Mouse (Mus musculus): Measurements from ENCODE around the gene Wdr54. TPM values are rescaled to one million over a fixed set of nuclear protein-coding genes. Genes with fewer than 3 reads are reported as not detected.

Gene Wdr54
- total RNA-seq, 2 experiments from 2014 or later: under 0.01 to 0.57 TPM

DNA sequence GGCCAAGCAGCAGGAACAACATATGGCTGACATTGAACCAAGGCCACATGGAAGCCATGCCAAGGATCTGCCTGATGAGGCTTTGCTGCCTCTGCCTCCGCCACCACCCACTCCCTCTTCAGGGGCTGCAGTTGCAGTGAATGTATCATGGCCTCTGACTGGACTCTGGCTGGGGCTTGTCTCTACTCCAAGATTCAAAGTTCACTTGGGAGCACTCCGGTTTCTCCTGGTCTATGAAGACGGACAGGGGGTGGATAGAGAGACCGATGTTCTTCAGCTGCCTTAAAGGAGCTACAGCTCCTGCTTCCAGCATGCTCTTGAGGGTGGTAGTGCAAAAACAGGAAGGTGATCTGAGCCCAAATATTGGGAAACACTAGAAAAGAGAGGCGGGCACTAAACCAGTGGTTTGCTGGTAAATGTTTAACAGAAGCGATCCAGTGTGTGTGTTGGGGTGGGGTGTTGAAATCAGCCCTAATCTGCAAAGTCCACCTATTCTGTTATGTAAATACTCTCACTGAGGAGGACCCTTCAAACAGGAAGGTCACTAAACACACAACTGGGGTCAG lies 24.6 kb downstream of the Wdr54 start:
- peak; percentile 85 for ATAC-seq (replicated peaks; ENCODE audit: poor library complexity)

DNA sequence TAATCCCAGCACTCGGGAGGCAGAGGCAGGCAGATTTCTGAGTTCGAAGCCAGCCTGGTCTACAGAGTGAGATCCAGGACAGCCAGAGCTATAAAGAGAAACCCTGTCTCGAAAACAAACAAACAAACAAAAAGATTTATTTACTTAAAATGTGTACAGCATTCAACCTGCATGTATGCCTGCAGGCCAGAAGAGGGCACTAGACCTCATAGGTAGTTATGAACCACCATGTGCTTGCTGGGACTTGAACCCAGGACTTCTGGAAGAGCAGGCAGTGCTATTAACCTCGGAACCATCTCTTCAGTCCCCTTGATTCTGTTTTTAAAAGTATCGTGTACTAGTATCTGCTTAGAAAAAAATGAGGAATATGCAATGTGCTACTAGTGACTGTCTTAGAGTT lies 28.8 kb downstream of the Wdr54 start:
- no peak for ATAC-seq (replicated peaks; ENCODE audit: poor library complexity)

DNA sequence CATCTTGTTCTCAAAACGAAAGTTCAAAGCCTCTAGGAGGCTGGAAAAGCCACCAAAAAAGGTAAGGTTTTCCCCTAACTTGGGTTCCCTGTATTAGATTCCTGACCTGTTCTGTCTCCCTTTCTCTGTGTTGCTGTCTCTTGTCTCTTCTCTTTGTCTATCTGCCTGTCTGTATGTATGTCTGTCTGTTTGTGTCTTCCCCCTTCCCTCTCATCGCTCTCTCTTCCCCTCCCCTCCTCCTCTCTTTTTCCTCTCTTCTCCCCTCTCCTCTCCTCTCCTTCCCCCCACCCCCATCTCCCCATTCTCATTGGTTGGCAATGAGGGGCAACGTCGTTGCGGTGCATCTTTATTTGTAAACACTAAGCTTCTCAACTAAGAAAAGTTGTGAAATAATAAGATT lies 30.9 kb downstream of the Wdr54 start, which contains the start of gene Ino80b:
Gene Ino80b, minus strand, starts transcription at position 101 of the 400 bp plus-strand sequence.
- ATAC-seq (replicated peaks; ENCODE audit: poor library complexity): no peak

GRCm38 (mm10) chr6:83124851-83125312 lies 31.3 kb downstream of the Wdr54 start:
- ATAC-seq (replicated peaks; ENCODE audit: poor library complexity): peak; percentile 56

DNA sequence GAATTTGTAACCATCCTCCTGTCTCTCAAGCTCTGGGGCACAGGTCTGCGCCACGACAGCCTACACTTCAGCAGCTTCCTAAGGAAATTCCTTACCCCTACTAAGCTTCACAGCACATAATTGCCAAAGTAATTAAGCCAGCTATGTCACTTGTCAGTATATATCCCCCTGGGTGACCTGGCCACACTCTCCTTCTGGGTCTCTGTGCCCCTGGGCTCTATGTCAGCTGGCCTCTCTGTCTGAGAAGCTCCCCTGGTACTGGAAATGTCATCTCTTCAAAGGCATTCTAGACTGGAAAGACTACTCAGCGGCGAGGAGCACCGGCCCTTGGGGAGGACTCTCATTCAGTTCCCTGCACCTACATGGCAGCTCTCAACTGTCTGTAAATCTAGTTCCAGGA lies 33.2 kb downstream of the Wdr54 start:
- ATAC-seq (replicated peaks; ENCODE audit: poor library complexity): no peak

- ATAC-seq (replicated peaks; ENCODE audit: poor library complexity): peak; percentile 7; the same call in 1 of the 2 replicates
Observed at GRCm38 (mm10) chr6:83121863-83122710, 34.1 kb downstream of the Wdr54 start.

- peak; percentile 81 for ATAC-seq (replicated peaks; ENCODE audit: poor library complexity)
Observed at GRCm38 (mm10) chr6:83120930-83121862, 35.0 kb downstream of the Wdr54 start, which contains the start of gene Wbp1. TSS of gene Wbp1 (minus strand) at chr6:83121559.

GRCm38 (mm10) chr6:83119734-83120051 lies 36.5 kb downstream of the Wdr54 start:
- no peak for ATAC-seq (replicated peaks; ENCODE audit: poor library complexity)

GRCm38 (mm10) chr6:83118825-83119733 lies 37.1 kb downstream of the Wdr54 start:
- ATAC-seq (replicated peaks; ENCODE audit: poor library complexity): 0 out of 2 replicates have a peak, but pooled peaks have one; percentile 4

- no peak for ATAC-seq (replicated peaks; ENCODE audit: poor library complexity)
Observed at GRCm38 (mm10) chr6:83118369-83118768, 37.8 kb downstream of the Wdr54 start.

DNA sequence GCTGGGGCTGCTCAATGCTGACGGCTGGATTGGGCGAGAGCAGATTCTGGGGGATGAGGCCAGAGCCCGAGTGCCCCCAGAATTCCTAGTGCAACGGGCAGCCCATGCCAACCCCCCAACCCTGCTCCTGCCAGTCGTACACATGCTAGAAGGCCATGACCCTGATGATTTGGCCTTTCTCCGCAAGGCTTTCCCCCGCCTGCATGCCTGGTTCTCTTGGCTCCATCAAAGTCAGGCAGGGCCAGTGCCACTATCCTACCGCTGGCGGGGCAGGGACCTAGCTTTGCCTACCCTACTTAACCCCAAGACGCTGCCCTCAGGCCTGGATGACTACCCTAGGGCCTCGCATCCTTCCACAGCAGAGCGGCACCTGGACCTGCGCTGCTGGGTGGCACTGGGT lies 38.6 kb downstream of the Wdr54 start:
- no peak for ATAC-seq (replicated peaks; ENCODE audit: poor library complexity)

DNA sequence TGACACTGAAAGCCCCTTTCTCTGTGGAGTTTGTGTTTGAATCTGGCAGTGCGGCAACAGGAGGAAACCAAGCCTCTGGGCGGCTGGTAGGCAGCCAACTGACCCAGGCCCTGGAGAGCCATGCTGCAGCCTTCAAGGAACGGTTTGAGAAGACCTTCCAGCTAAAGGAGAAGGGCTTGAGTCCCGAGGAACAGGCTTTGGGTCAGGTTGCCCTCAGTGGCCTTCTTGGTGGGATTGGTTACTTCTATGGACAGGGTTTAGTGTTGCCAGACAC lies 39.1 kb downstream of the Wdr54 start:
- ATAC-seq (replicated peaks; ENCODE audit: poor library complexity): no peak

DNA sequence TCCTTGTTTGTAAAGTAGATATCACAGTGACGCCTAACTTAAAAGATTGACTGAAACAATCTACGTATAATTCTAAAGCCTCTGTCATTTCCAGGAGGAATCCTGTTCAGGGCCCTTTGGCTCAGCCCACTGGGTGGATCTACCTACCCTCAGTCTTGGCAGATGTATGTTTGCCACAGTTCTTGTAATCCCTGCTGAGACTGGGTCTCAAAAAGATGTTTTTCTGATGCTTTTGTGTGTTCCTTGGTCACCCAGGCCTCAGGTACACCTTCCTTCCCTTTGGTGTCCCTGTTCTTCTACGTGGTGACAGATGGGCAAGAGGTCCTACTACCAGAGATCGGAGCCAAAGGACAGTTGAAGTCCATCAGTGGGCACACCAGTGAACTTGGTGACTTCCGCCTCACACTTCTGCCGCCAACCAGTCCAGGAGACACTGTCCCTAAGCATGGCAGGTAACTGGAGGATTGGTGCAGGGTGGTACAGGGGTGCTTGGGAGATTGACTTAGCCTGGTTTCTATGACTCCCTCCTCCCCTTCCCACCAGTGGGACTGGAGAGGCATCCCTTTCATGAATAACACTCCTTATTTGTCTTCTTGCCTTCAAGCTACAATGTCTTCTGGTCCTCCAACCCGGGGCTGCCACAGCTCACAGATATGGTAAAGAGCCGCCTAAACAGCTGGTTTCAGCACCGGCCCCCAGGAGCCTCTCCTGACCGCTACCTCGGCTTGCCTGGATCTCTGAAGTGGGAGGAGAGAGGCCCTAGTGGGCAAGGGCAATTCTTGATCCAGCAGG lies 39.6 kb downstream of the Wdr54 start:
- no peak for ATAC-seq (replicated peaks; ENCODE audit: poor library complexity)

- ATAC-seq (replicated peaks; ENCODE audit: poor library complexity): 0 out of 2 replicates have a peak, but pooled peaks have one; percentile 7
Observed at GRCm38 (mm10) chr6:83115682-83116372, 40.4 kb downstream of the Wdr54 start.

DNA sequence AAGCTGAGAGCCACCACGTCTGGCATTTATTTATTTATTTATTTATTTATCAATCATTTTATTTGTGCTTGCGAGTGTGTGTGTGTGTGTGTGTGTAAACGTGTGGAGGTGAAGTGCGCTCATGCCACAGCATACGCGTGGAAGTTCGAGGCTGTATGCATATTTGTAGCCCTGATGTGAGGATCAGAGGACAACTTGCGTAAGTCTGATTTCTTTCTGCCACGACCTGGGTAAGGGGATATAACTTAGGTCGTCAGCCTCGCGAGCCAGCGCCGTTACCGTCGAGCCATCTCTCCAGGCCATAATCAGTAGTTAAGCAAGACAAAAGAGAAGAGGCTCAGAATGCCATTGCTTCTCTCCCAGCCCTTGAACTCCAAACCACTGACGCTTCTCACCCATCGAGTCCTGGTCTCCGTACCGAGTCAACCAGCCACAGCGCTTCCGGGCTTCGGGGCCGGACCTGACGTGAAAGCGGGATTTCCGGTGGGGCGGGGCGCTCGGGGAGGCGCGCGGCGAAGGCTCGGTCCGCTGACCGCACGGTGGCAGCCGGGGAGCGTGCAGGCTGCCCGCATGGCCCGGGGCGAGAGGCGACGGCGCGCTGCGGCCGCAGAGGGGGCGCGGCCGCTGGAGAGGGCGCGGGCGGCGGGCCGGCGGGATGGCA lies 41.1 kb downstream of the Wdr54 start, which contains the start of gene Mogs:
Gene Mogs, plus strand, starts transcription at position 486 of the 661 bp plus-strand sequence.
- peak; percentile 86 for ATAC-seq (replicated peaks; ENCODE audit: poor library complexity)

DNA sequence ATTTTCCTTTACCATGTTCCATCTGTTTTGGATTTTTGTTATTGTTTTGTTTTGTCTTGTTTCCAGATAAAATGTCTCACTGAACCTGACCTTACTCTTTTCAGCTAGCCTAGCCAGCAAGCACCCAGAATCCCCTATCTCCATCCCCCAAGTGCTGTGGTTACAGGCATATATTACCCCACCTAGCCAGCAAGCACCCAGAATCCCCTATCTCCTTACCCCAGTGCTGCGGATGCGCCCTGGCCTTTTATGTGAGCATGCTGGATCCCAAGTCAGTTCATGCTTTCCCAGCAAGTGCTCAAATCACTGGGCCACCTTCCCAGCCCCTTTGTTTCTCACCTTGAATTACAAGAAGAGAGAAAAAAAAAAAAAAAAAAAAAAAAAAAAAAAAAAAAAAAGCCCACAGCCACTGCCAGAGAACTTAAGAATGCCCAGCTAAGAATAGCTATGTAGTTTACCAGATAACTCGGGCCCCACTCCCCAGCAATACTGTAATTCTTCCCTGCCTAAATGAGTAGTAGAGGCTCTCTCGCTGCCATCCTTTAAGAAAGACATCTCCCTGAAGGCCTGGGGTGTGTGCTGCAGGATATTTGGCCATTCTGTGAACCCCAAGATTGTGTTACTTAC lies 44.6 kb downstream of the Wdr54 start:
- ATAC-seq (replicated peaks; ENCODE audit: poor library complexity): no peak

GRCm38 (mm10) chr6:83108762-83109668 lies 47.2 kb downstream of the Wdr54 start, which contains the start of gene Mrpl53:
TSS of gene Mrpl53 (plus strand) at chr6:83109040.
- peak; percentile 69 for ATAC-seq (replicated peaks; ENCODE audit: poor library complexity)
